Mouse (Mus musculus) gastrocnemius, postnatal 4 days (tissue): ENCODE measurements around the gene Klhl40. TPM values are rescaled to one million over a fixed set of nuclear protein-coding genes. Genes with fewer than 3 reads are reported as not detected.
A peak's percentile ranks its signal among the peaks of the same experiment; 100 is the strongest.

Experiments used
- DNase-seq, 2 experiments: peaks; one replicate each; pipeline ENCODE4 v3.0.0; 2021 to 2022; ENCODE audit warnings: low spot score in 2 of 2, mixed read lengths in 2 of 2
- total RNA-seq, 2 experiments: library from RNA; stranded (reverse); gene quantifications; 2 replicates each; pipeline ENCODE4 v1.2.3; 2021

Klhl40 gene
- total RNA-seq, 2 experiments from 2014 or later: 143 TPM

GRCm38 (mm10) chr9:121775951-121776350, 1.5 kb upstream of the Klhl40 start:
- DNase-seq: no peak

DNA sequence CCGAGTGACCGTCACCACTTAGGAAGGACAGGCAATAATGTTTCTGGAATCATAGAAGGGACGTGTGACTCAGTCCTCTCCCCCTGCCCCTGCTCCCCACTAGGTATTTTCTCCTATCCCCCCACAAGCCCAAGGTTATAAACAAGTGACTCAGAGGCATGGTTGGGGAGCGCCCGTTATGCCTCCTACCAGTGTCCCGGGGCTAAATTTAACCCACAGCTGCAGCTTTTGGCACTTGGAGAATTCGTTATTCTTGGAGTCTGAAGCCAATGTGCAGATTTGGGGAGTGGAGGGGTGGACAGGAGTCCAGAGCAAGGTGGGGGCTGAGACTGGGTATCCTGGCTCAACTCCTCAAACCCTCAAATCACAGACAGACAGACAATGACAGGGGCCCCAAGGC, 896 bp upstream of the Klhl40 start:
- no peak for DNase-seq

- DNase-seq: peak in 1 of 2 experiments; percentile 71
Observed at GRCm38 (mm10) chr9:121778066-121778624, 738 bp downstream of the Klhl40 start.

GRCm38 (mm10) chr9:121784801-121785200, 7.4 kb downstream of the Klhl40 start:
- DNase-seq: no peak

DNA sequence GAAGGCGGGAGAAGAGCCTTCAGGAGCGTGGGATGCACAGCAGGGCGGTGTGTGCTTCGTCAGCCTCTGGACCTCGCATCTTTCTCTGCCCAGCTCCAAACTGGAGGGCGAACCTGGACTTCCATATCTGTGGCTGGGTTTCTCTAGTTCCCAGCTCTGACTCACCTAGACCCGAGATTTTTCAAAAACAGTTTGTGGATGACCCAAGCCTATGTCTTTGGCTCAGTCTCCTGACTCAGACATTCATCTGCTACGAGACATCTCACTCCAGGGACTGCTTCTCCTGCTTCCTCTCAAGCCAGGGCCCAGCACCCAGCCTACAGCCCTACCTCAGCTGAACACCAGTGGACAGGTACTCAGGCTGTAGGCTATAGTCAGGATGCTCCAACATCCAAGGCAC, 7.9 kb downstream of the Klhl40 start:
- DNase-seq: no peak

DNA sequence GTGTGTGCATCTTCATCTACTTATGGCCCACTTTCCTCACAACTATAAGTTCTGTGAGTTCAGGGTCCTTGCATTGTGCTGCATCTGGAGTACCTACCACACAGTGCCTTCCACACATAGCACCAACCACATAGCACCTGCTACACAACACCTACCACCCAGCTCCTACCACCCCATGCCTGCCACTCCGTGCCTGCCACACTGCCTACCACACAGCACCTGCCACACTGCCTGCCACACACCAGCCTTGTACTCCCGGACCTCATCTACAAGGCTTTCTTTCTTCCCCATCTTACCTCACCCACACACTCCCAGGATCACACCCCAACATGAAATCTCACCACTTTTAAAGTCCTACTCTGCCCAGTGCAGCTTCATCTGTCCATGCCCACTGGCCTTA, 9.0 kb downstream of the Klhl40 start:
- DNase-seq: no peak

GRCm38 (mm10) chr9:121791206-121791605, 13.8 kb downstream of the Klhl40 start:
- DNase-seq: peak; percentile 69 to 84

DNA sequence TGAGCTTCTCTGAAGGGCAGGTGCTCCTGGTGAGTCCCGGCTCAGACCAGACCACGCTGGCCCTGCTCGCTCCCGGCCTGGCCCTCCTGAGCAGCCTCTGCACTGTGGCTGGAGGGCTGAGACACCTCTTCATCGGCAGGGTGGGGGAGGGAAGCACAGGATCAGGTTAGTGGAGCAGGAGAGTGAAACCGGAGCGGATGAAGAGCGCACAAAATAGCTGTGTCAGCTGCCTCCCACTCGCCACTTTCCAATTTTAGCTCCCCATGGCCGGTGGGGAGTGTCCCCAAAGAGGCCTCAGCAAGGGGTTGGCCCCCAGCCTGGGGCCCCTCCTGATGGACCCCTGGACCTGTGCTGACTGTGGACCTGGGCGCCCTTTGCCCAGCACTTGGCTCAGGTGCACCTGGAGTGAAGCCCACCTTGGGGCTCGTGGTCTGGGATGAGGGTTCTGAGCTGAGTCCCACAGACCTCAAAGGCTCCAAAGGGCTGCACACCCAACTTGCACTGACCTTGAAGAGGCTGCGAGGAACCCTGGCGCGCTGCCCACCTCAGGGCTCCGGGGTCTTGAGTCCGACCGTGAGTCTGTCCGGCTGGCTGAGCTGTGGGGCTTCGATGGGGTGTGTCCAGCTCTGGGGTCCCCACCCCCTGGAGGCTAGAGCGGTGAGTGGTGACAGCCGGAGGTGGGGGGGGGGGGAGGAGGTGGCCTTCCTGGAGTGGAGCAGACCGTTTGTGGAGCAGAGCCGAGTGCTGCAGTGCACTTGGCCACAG, 14.5 kb downstream of the Klhl40 start, which contains the start of gene Hhatl:
TSS of gene Hhatl (minus strand) at position 751 of the 765 bp plus-strand sequence.
- DNase-seq: peak; percentile 47 to 51

GRCm38 (mm10) chr9:121794972-121795539, 17.6 kb downstream of the Klhl40 start:
- no peak for DNase-seq

- DNase-seq: no peak
Observed at GRCm38 (mm10) chr9:121797722-121798121, 20.3 kb downstream of the Klhl40 start.

DNA sequence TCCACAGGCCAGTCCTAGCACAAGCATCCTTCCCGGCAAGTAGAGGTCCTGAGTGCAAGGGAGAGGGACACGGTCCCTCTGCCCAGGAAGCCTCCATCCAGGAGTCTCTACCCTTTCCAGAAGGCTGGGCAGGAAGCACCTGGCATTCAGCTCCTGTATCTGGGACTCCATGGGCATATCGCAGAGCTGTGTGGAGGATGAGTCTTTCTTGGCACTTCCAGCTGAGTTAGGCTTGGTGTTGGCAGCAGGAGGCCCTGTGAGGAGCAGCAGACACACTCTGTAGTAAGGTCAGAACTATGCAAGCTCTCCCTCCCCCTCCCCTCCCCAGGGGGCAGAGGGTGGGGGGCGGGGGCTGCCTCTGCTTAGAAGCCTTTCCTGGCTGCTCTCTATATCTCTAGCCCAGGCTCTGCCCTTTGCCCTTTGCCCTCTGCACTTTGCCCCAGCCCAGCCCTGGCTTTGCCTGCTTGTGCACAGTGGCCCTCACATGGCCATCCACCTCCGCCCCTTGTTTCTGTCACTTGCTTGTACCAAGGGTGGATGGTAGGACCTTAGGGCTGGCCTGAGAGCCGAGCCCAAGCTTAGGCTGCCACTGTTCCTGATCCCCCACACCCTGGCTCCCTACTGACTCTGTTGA, 21.6 kb downstream of the Klhl40 start:
- DNase-seq: no peak

GRCm38 (mm10) chr9:121802747-121803146, 25.3 kb downstream of the Klhl40 start:
- DNase-seq: no peak

DNA sequence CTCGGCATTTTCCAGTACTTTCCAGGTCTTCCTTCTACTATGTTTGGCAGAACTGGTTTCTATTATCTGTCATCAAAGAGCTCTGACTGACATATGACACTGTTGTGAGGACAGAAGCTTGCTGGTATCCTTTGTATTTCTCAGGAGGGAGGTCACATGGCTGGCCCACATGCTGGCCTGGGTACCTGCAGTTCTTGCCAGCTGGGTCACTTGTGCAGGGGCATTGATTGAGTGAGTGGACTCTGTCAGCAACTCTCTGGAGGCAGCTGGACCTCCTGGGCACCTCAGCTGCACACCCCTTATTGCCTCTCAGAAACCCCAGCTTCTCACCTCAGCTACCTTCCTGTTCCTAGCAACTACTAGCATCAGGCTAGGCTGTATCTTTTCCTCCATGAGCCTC, 30.1 kb downstream of the Klhl40 start:
- DNase-seq: no peak

DNA sequence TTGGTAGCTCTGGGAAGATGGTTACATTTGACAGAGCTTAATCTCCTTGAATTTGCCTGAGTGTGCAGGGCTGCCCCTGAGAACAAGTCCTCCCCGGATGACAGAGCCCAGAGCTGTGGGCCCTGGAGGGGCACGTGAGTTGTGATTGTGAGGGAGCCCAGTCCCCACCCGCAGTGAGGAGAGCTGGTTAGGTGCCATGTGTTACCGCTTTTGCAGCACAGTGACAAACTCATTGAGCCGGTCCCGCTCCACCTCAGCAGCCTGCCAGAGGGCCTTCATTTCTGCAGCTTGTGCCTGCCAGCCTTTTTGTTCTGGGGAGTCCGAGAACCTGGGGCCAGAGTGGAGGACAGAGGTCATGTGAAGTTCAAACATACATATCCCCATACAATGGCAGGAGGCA, 30.5 kb downstream of the Klhl40 start:
- DNase-seq: no peak

- no peak for DNase-seq
Observed at GRCm38 (mm10) chr9:121808511-121808910, 31.1 kb downstream of the Klhl40 start.

- DNase-seq: no peak
Observed at GRCm38 (mm10) chr9:121810081-121810821, 32.8 kb downstream of the Klhl40 start.

GRCm38 (mm10) chr9:121815183-121815582, 37.8 kb downstream of the Klhl40 start:
- DNase-seq: no peak

GRCm38 (mm10) chr9:121819073-121819770, 41.8 kb downstream of the Klhl40 start:
- peak in 1 of 2 experiments; percentile 42 for DNase-seq

GRCm38 (mm10) chr9:121819771-121820471, 42.5 kb downstream of the Klhl40 start:
- no peak for DNase-seq

- DNase-seq: no peak
Observed at GRCm38 (mm10) chr9:121820765-121821164, 43.4 kb downstream of the Klhl40 start.
